Mouse (Mus musculus) CH12.LX (cell line): ENCODE data around the gene Rgs3.

Experiments
- CTCF ChIP-seq, 2 experiments: IDR thresholded peaks in 1 of 2; conservative IDR thresholded peaks in 1 of 2; 2 replicates each; pipeline ENCODE4 v1.5.1; 2011 to 2012; ENCODE audit warnings: low read depth in 2 of 2, low read length in 2 of 2, improper control_type of control experiment in 1 of 2, inconsistent platforms in 1 of 2, mild to moderate bottlenecking in 1 of 2, moderate library complexity in 1 of 2
- E2F4 ChIP-seq: IDR thresholded peaks from 2 replicates; pipeline ENCODE4 v1.6.1; 2011; ENCODE audit warnings: low read depth, low read length, improper control_type of control experiment; ENCODE audit not compliant: insufficient replicate concordance
- ELF1 ChIP-seq: IDR thresholded peaks from 2 replicates; pipeline ENCODE4 v1.6.1; 2014; ENCODE audit warnings: low read depth, mild to moderate bottlenecking, inconsistent platforms, low read length, improper control_type of control experiment
- EP300 ChIP-seq: IDR thresholded peaks from 2 replicates; pipeline ENCODE4 v1.6.1; 2011; ENCODE audit warnings: low read length, improper control_type of control experiment
- GABPA ChIP-seq: IDR thresholded peaks from 2 replicates; pipeline ENCODE4 v1.6.1; 2012; ENCODE audit warnings: low read depth, low read length, improper control_type of control experiment, inconsistent platforms; ENCODE audit not compliant: insufficient replicate concordance
- HCFC1 ChIP-seq: IDR thresholded peaks from 2 replicates; pipeline ENCODE4 v1.6.1; 2012; ENCODE audit warnings: low read depth, mild to moderate bottlenecking, inconsistent platforms, low read length, improper control_type of control experiment
- MAFK ChIP-seq: IDR thresholded peaks from 2 replicates; pipeline ENCODE4 v1.6.1; 2011; ENCODE audit warnings: low read length, improper control_type of control experiment; ENCODE audit not compliant: insufficient replicate concordance
- MEF2A ChIP-seq: IDR thresholded peaks from 2 replicates; pipeline ENCODE4 v1.6.1; 2014; ENCODE audit warnings: low read depth, mild to moderate bottlenecking, inconsistent platforms, low read length, improper control_type of control experiment, borderline replicate concordance
- NELFE ChIP-seq: IDR thresholded peaks from 2 replicates; pipeline ENCODE4 v1.6.1; 2011; ENCODE audit warnings: low read depth, low read length, improper control_type of control experiment
- POLR2A ChIP-seq: IDR thresholded peaks from 2 replicates; pipeline ENCODE4 v1.6.1; 2011; ENCODE audit warnings: low read depth, mild to moderate bottlenecking, improper control_type of control experiment, low read length
- RAD21 ChIP-seq: IDR thresholded peaks from 2 replicates; pipeline ENCODE4 v1.6.1; 2011; ENCODE audit warnings: low read depth, mild to moderate bottlenecking, low read length, improper control_type of control experiment, moderate library complexity
- RCOR1 ChIP-seq: conservative IDR thresholded peaks from 2 replicates; pipeline ENCODE4 v1.6.1; 2012; ENCODE audit warnings: low read depth, mild to moderate bottlenecking, inconsistent platforms, low read length, improper control_type of control experiment
- TCF12 ChIP-seq: IDR thresholded peaks from 2 replicates; pipeline ENCODE4 v1.6.1; 2014; ENCODE audit warnings: low read depth, mild to moderate bottlenecking, inconsistent platforms, low read length, improper control_type of control experiment

DNA sequence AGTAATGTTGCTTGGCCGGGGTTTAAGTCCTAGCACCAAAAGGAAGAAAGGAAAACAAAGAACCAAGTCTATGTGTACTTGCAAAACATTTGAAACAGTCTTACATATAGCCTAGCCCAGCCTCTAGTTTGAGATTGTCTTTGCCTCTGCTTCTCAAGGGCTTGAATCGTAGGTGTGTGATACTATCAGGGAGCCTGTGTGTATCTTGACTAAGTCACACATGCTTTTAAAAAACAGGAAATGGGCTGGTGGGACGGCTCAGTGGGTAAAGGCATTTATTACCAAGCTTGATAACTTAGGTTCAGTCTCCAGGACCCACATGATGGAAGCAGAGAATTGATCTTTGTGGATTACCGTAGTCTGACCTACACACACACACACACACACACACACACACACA lies 2.4 kb downstream of the Rgs3 start:
- TF ChIP-seq CTCF (conservative IDR thresholded peaks at IDR 0.05 in 1 of 2, IDR thresholded peaks at IDR 0.05 in 1 of 2; ENCODE audit: low read depth in 2 of 2, low read length in 2 of 2) (no peak), POLR2A (no peak), EP300 (no peak), MEF2A (no peak), MAFK (no peak), RCOR1 (no peak), HCFC1 (no peak), ELF1 (no peak), TCF12 (no peak), NELFE (no peak), RAD21 (no peak), E2F4 (no peak), GABPA (no peak)
